Mouse (Mus musculus): ENCODE data around the gene Olfr316.
"Not testable (repeated sequence)": the region's sequence is repeated elsewhere in the genome, so short reads cannot be mapped to it uniquely, and the experiment has no call there.

The Olfr316 gene

GRCm38 (mm10) chr11:58752434-58752833 lies at the start of gene Olfr316:
Olfr316 (plus strand) TSS chr11:58752734.
- in situ Hi-C loops (cut with MboI; ENCODE audit: low sequenced_read_pairs): no loop called here

DNA sequence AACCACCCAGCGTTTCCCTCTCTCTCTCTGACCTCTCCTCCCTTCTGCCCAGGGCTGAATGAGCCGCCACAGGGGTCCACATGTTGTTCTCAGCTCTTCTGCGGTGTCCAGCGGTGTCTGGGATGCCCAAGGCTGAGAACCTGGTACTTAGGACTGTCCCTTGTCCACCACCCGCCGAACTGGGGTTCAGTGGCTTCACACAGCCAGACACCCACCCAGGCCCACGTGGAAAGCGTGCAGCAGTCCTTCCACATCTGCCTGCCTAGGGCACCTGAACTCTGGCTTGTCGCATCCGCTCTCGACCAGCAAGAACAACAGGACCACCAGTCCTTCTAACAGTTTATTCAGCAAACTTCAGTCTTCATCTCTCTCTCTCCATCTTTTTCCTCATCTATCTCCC lies 43.4 kb upstream of the Olfr316 start:
- in situ Hi-C loops (cut with MboI; ENCODE audit: low sequenced_read_pairs): no loop called here

- in situ Hi-C loops (cut with MboI; ENCODE audit: low sequenced_read_pairs): not testable (repeated sequence)
Observed at GRCm38 (mm10) chr11:58717723-58718122, 34.8 kb upstream of the Olfr316 start.

DNA sequence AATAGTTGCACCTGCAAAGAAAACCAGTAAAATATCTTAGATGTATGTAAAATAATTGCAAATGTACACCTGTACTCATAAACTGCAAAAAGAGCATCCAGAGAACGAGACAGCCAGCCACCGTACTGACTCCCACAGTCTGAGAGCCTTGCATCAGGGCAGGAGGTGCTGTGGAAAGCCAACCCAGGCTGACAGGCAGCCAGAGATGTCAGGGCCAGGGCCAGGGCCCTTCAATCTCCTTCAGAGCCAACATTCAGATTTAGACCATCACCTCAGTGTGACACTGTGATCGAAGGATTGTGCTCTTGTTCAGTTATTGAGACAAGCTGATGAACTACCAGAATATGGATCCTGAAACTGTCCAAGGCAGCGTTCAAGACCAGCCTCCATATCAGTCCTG lies 32.8 kb upstream of the Olfr316 start:
- in situ Hi-C loops (cut with MboI; ENCODE audit: low sequenced_read_pairs): no loop called here

- in situ Hi-C loops (cut with MboI; ENCODE audit: low sequenced_read_pairs): no loop called here
Observed at GRCm38 (mm10) chr11:58723914-58724313, 28.6 kb upstream of the Olfr316 start, which contains the start of gene Olfr318. Olfr318 (minus strand) TSS chr11:58724014.

GRCm38 (mm10) chr11:58727896-58728650 lies 24.5 kb upstream of the Olfr316 start:
- in situ Hi-C loops (cut with MboI; ENCODE audit: low sequenced_read_pairs): not testable (repeated sequence)

- in situ Hi-C loops (cut with MboI; ENCODE audit: low sequenced_read_pairs): no loop called here
Observed at GRCm38 (mm10) chr11:58733372-58733771, 19.2 kb upstream of the Olfr316 start.

- in situ Hi-C loops (cut with MboI; ENCODE audit: low sequenced_read_pairs): no loop called here
Observed at GRCm38 (mm10) chr11:58738792-58739262, 13.7 kb upstream of the Olfr316 start, which contains the start of gene Olfr317. Olfr317 (minus strand) TSS chr11:58739212.

DNA sequence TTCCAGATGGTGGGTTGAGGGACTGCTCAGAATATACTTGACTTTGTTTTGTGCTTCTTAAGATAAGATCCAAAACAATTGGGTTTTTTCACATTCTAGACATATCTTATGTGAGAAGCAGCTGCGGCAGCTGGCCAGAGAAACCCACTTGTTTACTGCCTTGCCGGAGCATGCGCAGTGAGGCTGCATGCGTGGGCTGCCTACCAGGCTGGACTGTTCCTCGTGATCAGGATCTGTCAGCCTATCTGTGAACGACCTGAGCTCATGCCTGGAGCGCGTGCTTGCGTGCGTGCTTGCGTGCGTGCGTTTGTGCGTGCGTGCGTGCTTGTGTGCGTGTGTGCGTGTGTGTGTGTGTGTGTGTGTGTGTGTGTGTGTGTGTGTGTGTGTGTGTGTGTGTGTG lies 1.4 kb upstream of the Olfr316 start:
- in situ Hi-C loops (cut with MboI; ENCODE audit: low sequenced_read_pairs): not testable (repeated sequence)

DNA sequence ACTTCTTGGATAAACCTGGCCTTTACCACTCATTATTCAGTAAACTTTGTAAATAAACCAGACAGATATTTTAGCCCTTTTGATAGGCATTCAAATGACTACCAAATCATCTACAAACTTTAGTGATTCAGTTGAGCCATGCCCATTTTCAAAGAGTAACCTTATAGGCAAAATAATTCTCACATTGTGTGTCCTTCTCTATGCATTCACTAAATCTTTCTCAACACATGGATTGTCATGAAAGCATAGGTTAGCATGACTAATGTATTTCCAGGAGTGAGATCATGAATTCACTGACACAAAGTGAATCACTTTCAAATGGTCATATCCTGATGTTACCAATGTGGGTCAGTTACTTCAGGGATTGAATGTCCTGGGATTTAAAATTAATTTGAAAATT lies 20.4 kb downstream of the Olfr316 start, which contains the start of gene Olfr315:
Olfr315 (plus strand) TSS at position 301 of the 400 bp plus-strand sequence.
- in situ Hi-C loops (cut with MboI; ENCODE audit: low sequenced_read_pairs): no loop called here

DNA sequence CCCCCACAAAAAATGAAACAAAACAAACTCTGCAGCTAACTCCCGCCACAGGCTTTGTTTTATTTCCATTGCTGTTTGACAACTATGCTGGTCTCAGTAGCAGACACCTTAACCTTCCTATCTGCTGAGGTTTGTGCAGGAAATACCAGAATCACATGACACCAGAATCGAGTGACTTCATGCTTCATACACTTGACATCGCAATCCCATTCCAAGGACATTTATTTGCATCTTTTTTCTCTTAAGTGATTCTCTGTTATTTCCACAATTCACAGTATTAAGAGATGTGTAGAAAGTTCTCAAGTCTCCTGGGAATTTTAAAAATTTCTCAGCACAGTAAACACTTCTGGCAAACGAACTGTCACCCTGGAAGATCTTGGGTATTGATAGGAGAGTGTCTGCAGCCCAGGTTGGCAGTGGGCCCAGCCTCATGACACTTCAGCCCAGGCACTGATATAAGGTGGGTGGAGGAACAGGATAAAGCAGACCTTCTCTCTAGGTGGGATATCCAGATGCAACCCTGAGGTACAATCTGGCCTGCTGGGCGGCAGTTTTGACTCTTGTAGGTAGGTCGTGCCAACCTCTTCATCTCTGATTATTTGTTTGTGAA lies 30.1 kb downstream of the Olfr316 start, which contains the start of gene Olfr314:
Olfr314 (plus strand) TSS at position 473 of the 610 bp plus-strand sequence.
- in situ Hi-C loops (cut with MboI; ENCODE audit: low sequenced_read_pairs): no loop called here

DNA sequence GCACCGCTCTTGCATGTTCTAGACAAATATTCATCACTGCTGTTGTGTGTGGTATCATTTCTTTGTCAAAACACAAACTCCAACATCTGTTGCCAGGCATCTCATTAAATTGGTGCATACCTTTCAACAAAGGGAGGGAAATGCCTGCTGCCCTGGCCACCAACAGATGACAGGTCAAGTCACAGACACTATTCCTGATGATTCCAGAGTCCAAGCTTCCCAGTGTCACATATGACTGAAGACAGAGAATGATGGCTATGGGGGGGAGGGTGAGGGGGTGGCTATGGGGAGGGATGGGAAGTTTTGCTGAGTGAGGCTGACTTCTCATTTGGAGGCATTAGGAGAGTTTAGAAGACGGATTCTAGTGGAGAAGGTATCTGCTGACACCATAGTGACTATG lies 31.6 kb downstream of the Olfr316 start:
- in situ Hi-C loops (cut with MboI; ENCODE audit: low sequenced_read_pairs): no loop called here

DNA sequence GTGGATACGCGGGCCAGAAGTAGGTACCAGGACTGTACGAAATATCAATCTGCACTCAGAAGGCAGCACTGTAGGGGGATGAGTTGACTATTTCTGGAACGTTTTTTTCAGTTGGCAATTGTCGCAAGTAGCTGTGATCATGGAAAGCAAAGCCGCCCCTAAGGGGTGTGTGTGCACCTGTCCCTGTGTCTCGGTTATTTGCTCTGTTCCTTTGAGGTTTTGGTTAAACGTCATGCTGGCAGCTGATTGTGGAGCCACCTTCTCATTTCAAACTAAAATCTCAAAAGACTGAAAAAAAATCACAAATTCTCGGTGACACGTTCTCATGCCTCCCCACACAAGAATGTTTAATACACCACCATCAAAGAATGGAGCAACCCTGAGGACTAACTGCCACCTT lies 35.1 kb downstream of the Olfr316 start:
- in situ Hi-C loops (cut with MboI; ENCODE audit: low sequenced_read_pairs): no loop called here

DNA sequence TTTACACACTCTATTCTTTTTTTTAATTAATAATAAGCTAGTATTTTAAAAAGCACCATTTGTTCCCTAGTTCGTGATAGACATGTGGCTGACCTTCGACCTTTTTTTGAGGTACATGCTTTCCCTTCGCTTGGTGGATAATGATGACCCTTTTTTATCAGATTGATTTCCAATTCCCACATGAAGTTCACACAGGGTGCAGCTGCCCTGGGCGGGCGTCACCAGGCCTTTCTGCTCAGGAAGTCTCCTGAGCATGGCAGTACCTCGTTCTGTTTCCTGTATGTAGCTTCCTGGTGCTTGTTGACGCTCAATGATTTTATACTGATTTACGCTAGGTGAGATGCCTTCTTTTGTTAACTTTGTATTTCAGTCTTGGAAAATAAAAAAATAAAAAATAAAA lies 35.8 kb downstream of the Olfr316 start:
- in situ Hi-C loops (cut with MboI; ENCODE audit: low sequenced_read_pairs): no loop called here

DNA sequence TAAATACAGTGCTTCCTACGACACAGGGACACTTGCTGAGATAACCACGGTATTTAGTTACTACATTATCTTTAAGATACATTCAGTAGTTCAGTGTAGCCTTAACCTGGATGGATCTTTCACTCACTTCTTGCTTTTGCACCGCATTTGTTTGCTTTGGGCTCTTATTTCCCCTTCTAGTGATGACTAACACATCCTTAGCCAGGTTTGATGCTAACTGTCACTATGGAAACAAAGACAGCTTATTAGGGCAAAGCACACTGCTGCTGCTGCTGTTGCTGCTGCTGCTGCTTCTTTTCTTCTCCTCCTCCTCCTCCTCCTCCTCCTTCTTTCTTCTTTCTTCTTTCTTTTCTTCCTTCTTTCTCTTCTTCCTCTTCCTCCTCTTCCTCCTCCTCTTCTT lies 37.0 kb downstream of the Olfr316 start:
- in situ Hi-C loops (cut with MboI; ENCODE audit: low sequenced_read_pairs): no loop called here

DNA sequence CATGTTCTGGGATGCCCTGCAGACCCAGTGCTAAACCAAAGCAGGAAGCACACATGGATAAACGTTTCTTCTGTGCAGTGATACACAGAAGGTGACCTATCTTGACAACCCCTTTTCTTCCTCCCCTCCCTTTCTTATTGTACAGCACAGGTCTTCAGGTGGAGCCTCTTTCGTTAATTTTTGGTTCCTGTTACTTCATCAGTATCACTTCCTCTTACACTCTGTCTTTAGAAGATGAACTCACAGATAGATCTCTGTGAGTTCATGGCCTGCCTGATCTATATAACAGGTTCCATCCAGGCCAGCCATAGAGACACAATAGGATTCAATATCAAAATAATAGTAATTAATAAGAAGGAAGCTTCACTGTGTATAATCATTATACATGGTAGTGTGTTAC lies 37.5 kb downstream of the Olfr316 start:
- in situ Hi-C loops (cut with MboI; ENCODE audit: low sequenced_read_pairs): no loop called here

GRCm38 (mm10) chr11:58790646-58791045 lies 38.1 kb downstream of the Olfr316 start:
- in situ Hi-C loops (cut with MboI; ENCODE audit: low sequenced_read_pairs): no loop called here

DNA sequence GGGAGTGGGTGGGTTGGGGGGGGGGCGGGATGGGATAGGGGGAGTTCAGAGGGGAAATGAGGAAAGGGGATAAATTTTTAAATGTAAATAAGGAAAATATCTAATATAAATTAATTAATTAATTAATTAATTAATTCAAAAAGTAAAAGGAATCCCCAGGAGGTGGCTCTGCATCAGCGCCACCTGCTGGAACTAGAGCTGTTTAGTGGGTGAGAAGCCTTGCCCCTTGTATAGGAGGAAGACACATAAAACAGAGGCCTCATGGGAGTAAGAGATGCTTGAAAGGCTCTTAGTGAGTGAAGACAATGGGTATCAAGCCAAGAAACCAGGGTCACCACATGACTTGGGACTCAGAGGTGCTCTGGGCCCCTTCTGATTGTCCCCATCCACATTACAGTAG lies 43.3 kb downstream of the Olfr316 start:
- in situ Hi-C loops (cut with MboI; ENCODE audit: low sequenced_read_pairs): no loop called here

DNA sequence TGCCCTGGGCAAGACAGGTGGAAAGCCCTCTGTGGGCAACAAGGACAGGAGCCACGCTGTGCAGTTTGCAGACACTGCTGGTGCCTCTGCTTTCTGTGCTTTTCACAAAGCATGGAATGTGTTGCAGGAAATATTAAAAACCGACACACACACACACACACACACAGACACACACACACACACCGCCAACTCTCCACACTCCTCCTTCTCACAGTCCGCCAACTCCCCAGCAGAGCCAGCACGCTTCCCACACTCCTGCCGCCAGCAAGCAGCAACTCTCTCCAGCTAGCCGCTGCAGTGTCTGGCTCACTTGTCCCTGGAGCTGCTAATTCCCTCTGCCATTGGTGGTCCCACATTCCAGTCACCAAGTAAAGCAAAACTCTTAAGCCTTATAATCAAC lies 44.3 kb downstream of the Olfr316 start:
- in situ Hi-C loops (cut with MboI; ENCODE audit: low sequenced_read_pairs): no loop called here

- in situ Hi-C loops (cut with MboI; ENCODE audit: low sequenced_read_pairs): no loop called here
Observed at GRCm38 (mm10) chr11:58799747-58800146, 47.2 kb downstream of the Olfr316 start.

DNA sequence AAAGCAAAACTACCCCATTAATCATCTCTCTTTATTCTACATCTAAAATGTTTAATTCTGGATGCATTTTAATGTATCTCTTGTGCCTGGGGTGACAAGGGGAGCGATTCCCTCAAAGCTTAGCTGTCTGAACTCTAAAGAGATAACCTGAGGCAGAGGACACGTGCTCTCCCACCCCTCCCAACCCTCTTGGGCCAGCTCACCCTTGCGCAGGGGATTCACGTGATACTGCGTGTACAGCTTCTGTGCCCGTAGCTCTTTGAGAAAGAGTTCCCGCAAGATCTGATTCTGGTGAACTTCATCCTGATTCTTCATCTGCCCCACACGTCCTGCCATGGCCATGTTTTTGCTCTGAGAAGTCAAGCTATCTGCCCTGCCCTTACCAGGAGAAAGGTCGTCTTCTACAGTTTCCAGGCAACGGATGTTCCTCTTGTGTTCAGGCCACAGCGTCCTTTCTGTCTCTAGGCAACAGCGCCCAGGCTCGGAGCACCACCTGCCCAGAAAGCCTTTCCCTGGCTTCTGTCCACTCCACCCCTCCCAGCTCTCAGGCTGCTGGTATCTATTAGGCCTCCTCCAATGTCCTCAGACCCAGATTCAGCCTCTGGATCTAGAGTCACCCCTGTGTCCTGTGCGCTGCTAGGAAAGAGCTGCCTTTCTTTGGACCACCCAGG lies 49.2 kb downstream of the Olfr316 start, which contains the start of gene Fam183b:
Fam183b (minus strand) TSS at position 403 of the 671 bp plus-strand sequence.
- in situ Hi-C loops (cut with MboI; ENCODE audit: low sequenced_read_pairs): no loop called here

Data from CH12F3 (cell line).